Mouse (Mus musculus) brain, embryonic 14.5 days (tissue): ENCODE measurements around the gene Krt14.

ENCODE experiments used
- CTCF ChIP-seq: fragments of 200-500 bp; IDR thresholded peaks from 2 replicates; pipeline ENCODE4 v1.5.1; 2012; ENCODE audit warnings: inconsistent platforms, mild to moderate bottlenecking, moderate library complexity, borderline replicate concordance; ENCODE audit not compliant: insufficient read depth, insufficient read length; ENCODE audit errors: extremely low read depth
- POLR2A ChIP-seq: fragments of 200-500 bp; IDR thresholded peaks from 2 replicates; pipeline ENCODE4 v1.6.1; 2012; ENCODE audit warnings: mild to moderate bottlenecking, inconsistent platforms, borderline replicate concordance; ENCODE audit not compliant: poor library complexity, insufficient read depth, insufficient read length, severe bottlenecking; ENCODE audit errors: extremely low read depth

GRCm38 (mm10) chr11:100155497-100156255, 51.7 kb downstream of the Krt14 start:
- TF ChIP-seq POLR2A (no peak), CTCF (no peak)
